Mouse (Mus musculus) central nervous system, embryonic 18 days (tissue): ENCODE measurements around the gene Fam25c. TPM values are rescaled to one million over a fixed set of nuclear protein-coding genes. Genes with fewer than 3 reads are reported as not detected.

Experiments
- polyA plus RNA-seq: library from polyadenylated mRNA; depleted of rRNA; stranded (reverse); fragments of >200 nt; gene quantifications from 2 replicates; pipeline ENCODE4 v1.2.3, GENCODE M21; 2012; rRNA removed

The Fam25c gene
- not detected in 2 replicates for polyA plus RNA-seq

DNA sequence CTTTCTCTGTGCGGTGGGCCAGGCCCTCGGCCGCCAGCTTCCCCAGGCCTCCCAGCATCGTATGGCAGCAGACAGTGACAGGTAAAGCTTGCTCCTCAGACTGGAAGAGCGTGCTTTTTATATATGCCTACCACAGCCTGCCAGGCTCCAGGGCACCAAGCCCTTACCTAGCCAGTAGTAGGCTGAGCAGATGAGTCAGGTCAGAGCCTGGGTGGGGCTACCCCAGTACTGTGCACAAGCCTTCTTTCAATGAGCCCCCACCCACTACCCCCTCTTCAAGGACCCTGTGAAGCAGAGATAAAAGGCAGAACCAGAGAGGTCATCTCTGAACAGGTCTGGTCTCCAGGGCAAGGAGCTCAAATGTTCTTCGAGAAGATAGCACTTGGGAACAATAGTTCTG lies at the start of gene Fam25c:
Fam25c (minus strand) TSS at position 133 of the 400 bp plus-strand sequence.

DNA sequence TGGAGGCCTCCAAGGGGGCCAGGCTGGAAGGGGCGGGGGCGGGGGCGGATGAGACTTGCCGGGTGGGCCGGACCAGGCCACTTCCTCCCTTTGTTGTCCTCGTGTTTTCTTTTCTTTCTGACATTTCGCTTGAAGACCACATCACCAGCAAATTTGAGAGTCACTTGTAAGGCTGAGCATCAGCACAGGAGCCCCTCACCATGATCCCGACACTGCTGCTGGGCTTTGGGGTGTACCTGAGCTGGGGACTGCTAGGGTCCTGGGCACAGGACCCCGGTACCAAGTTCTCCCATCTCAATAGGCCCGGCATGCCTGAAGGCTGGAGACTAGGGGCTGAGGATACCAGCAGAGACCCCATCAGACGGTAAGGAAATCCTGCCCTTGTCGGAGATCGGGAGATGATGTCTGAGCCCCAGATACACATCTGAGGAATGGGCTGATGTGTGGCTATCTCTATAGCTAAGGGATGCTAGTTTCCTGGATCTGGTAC lies 20.2 kb upstream of the Fam25c start, which contains the start of gene Mmrn2:
Mmrn2 (plus strand) TSS at position 51 of the 490 bp plus-strand sequence.

DNA sequence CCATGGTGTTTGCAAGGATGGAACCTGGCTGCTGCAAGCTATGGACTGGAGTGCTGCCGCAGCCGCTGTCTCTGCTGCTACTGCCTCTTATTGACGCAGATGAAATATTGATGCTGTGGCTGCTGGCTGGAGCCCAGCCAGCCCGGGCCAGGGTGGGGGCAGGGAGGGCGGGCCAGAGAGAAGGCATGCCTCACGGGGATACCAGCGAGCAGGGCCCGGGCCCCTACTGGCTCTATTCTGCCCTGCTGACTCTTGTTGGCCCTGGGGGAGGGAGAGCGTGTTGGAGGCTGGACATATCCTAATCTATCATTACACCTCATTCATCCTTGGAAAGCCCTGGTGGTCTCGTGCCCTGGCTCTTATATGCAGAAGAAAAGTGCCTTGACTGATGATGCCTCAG lies 19.3 kb upstream of the Fam25c start, which contains the start of gene Sncg:
Sncg (minus strand) TSS at position 213 of the 400 bp plus-strand sequence.

DNA sequence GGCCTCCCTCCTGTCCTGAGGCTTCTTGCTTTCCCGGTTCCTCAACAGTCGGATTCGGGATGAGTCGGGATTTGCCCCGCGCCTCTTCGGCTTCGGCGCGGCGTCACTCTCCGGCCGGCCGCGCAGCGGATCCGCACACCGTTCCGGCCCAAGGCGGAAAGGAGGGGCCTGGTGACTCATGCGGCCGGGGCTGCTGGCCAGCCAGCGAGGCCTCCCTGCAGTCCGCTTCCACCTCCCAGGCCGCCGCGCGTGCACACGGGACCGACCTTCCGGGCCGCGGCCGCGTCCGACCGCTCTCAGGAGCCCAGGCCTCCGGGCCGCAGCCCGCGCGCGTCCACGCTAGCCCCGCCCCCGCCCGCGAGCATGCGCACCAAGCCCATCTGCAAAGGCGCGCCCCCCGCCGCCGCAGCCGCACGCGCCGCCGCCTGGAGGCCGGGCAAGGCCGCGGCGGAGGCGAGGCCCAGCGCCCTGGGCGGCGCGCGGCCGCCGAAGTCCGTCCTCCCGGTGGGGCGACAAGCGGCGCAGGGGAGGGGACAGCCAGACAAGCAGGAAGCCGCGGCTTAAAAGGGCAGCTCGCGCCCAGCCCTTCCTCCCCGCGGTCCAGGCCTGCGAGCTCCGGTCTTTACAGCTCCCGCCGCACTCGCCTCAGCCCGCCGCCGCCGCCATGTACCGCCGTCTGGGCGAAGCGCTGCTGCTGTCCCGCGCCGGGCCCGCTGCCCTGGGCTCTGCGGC lies 44.8 kb downstream of the Fam25c start, which contains the start of the genes Shld2 and Glud1:
Shld2 (minus strand) TSS at position 260 of the 732 bp plus-strand sequence.
Glud1 (plus strand) TSS at position 494 of the 732 bp plus-strand sequence.

Other genes with a start within 250 kb of the Fam25c start
- gene Npy4r, start 202.9 kb downstream of the Fam25c start, polyA plus RNA-seq, result 0.16 and 0.18 TPM in 2 replicates
- gene Gprin2, start 153.8 kb downstream of the Fam25c start, polyA plus RNA-seq, result 10.1 and 10.9 TPM in 2 replicates
- 1.1 and 1.2 TPM in 2 replicates for gene Syt15, start 135.8 kb downstream of the Fam25c start, polyA plus RNA-seq
- 3.8 and 3.9 TPM in 2 replicates for gene Shld2, start 44.9 kb downstream of the Fam25c start, polyA plus RNA-seq
- gene Glud1, start 44.7 kb downstream of the Fam25c start, polyA plus RNA-seq, result 115 and 123 TPM in 2 replicates
- 16.6 and 77.0 TPM in 2 replicates for gene Sncg, start 19.4 kb upstream of the Fam25c start, polyA plus RNA-seq
- 1.3 and 1.5 TPM in 2 replicates for gene Mmrn2, start 20.0 kb upstream of the Fam25c start, polyA plus RNA-seq
- gene Bmpr1a, start 147.9 kb upstream of the Fam25c start, polyA plus RNA-seq, result 17.9 and 20.0 TPM in 2 replicates
- 0.10 TPM in 1 of 2 replicates, not detected in the other for gene 9230112D13Rik, start 167.4 kb upstream of the Fam25c start, polyA plus RNA-seq
- 1.5 and 11.0 TPM in 2 replicates for gene Ldb3, start 233.2 kb upstream of the Fam25c start, polyA plus RNA-seq
- 0.05 TPM in 1 of 2 replicates, not detected in the other for gene Opn4, start 244.7 kb upstream of the Fam25c start, polyA plus RNA-seq